Mouse (Mus musculus): ENCODE measurements at regions not wholly inside any gene's neighbourhood (a gene's known extent, or its start where the extent isn't known, plus 50 kb on each side); places are given as distances from the start of the nearest gene placed in this dataset.
"Not testable (repeated sequence)": the region's sequence is repeated elsewhere in the genome, so short reads cannot be mapped to it uniquely, and the experiment has no call there.

DNA sequence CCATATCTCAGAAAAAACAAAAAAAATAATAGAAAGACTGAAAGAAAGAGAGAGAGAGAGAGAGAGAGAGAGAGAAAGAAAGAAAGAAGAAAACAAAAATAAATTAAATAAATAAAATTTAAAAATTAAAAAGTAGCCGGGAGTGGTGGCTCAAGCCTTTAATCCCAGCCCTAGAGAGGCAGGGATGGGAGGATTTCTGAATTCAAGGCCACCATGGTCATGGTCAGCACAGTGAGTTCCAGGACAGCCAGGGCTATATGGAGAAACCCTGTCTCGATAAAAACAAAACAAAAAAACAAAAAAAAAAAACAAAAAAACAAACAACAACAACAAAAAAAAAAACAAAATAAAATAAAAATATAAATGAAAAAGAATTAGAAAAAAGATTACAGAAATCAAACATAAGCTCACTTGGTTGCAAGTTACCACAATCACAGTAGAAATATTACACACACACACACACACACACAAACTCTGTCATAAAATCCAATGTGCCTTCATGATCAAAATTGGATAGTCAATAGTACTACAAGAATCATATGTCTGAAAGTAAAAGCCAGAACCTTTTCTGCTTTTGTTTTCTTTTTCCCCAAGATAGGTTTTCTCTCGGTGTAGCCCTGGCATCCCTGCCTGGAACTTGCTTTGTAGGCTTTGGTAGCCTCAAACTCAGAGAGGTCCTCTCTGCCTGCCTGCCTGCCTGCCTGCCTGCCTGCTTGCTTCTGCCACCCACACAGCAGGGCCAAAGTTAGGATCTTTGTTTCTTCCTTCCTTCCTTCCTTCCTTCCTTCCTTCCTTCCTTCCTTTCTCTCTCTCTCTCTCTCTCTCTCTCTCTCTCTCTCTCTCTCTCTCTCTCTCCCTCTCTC, 476.1 kb upstream of the Olfr161 start:
- peak; percentile 8 to 22 for DNase-seq (ENCODE audit: low spot score in 2 of 2)

DNA sequence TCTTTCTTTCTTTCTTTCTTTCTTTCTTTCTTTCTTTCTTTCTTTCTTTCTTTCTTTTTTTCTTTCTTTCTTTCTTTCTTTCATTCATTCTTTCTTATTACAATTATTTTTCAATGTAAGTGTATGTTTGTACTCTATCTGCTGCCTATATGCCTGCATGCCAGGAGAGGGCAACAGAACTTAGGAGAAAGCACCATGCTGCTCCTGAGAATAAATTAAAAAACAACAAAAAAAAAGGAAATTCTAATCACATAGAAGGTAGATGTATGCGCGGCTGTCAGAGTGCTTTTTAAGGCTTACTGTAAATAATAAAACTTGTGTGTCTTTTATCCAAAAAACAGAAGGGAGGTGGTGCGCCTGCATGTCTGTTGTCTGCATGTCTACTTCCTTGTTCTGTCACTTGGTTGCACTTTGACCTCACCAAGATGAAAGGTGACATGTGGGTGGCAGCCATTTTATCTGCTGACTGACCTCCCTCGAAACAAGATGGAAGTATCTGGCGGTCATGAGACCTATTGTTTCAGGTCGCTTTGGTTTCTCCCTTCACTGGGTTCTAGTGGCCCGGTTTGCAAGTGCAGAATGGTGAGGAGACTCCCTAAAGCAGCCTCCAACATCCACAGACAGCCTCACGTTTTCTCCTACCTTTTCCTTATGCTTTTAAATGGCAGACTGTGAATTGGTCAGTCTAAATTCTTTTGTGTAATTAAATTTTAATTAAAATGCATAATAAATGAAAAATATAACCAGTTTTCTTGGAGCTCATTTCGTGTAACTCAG, 475.3 kb upstream of the Olfr161 start:
- DNase-seq (ENCODE audit: low spot score in 2 of 2) = peak in 1 of 2 experiments; percentile 5

DNA sequence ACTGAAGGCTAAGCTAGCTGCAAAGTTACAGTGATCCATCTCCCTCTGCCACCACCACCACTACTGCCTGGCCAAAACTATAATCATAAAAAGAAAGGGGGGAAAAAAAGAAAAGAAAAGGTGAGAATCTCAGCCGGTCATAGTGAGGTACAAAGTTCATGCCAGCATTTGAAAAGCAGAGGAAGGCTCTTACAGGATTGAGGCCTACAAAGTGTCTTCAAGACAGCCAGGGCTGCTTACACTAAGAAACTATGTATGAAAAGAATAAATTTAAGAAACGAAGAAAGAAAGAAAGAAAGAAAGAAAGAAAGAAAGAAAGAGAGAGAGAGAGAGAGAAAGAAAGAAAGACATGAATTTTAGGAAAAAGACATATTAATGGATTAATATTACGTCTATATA, 474.7 kb upstream of the Olfr161 start:
- peak in 1 of 2 experiments; percentile 21 for DNase-seq (ENCODE audit: low spot score in 2 of 2)

DNA sequence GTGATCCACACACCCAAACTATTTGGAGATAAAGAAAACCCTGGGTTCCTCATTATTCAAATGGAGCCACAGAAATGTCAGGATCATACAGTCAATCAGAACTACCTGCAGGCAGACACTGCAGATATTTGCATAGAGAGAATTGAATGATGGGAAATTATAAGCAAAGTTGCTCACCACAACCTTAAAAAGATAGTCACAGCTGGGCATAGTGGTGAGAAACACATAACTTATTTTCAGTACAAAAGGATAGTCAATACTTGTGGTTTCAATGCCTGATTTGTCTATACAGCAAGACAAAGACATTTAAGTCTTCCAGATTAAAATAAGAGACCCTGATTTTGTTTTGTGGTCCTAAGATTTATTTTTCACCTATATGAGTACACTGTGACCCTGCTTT, 469.6 kb upstream of the Olfr161 start:
- not testable (repeated sequence) for DNase-seq (ENCODE audit: low spot score in 2 of 2)

DNA sequence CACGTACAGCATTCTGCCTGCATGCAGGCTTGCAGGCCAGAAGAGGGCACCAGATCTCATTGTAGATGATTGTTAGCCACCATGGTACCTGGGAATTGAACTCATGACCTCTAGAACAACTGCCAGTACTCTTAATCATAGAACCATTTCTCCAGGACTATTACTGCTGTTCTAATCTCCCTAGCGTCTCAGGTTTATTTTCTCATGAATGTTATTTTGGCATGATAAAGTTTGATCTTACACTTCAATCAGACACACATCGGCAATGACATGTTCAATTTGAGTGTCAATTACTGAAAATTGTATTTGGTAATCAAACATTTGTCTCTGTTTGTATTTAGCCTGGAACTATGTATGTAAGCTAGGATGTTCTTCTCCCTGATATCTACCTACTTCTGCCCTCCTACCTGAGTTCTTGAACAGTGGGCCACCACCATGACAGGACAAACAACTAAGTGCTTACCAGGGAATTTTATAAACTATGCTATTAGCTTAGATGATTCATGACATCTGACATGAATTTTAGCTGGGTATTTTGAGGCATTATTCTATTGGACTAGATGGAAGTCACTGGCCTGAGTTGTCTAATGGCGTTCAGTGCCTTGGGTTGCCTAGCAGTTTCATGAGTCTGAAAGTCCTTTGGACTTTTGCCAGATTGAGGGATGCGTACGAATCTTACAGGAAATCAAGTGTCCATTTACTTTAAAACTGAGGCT, 468.5 kb upstream of the Olfr161 start:
- not testable (repeated sequence) for DNase-seq (ENCODE audit: low spot score in 2 of 2)

DNA sequence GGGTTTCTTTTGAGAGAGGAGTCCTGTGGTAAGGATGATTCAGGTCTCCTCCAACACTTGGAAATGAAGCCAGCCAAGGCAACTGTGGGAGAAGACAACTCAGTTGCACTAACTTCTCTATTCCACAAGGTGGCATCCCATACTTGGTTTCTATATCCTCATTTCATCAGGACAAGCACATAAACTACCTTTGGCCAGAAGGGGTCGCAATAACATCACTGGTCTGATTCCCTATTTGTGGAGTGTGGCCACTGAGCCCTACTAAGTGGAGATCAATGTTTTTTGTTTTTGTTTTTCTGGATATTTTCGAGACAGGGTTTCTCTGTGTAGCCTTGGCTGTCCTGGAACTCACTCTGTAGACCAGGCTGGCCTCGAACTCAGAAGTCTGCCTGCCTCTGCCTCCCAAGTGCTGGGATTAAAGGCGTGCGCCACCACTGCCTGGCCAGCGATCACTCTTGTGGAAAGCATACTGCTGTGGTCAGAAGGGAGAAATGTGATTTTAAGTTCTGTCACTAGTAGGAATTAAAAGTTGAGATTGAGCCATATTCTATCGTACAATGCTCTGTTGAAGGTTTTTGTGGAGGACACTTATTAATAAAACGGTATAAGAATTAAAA, 467.9 kb upstream of the Olfr161 start:
- peak; percentile 3 to 11 for DNase-seq (ENCODE audit: low spot score in 2 of 2)

DNA sequence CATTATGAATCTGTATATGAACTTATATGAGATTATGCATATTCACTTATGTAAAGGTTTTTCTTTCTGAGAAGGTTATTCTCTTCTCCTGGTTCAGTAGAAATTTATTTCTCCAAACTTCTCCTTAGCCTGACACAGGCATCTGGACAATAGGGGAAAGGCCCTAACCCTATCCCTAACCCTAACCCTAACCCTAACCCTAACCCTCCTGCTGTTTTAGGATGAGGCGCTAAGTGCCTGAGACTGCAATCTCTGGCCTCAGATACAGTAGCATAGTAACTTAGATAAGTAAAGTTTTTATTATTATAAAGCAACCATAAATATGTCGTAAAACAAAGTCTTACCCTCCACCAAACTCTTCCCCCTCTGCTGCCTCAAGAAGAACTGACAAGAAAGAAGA, 463.5 kb upstream of the Olfr161 start:
- DNase-seq (ENCODE audit: low spot score in 2 of 2) = not testable (repeated sequence)
